Mouse (Mus musculus): ENCODE measurements around the gene Tcp11l1. TPM values are rescaled to one million over a fixed set of nuclear protein-coding genes. Genes with fewer than 3 reads are reported as not detected.

Gene Tcp11l1
- polyA plus RNA-seq, 1 experiment from 2014 or later = 65.1 TPM

DNA sequence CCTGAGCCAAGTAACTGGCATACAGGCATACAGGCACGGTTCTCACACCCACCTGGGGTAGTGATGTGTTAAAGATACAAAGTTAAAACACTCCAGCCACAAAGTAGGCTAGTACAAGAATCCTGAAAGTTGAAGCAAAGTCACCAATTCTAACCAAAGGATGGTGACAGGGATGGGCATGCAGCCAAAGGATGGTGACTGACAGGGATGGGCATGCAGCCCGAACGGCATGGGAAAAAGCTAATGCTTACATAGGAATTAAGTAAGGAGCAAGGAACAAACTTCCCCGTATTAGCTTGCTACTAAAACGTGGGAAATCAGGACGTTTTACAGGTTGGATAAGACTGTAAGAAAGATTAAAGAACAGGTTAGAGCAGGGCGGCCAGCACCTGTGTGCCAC, 24.3 kb upstream of the Tcp11l1 start:
- Histone ChIP-seq H3K4me2 (no peak overlapping the region), H3K4me3 (no peak overlapping the region), H3K4me1 (peaks cover 2% of the 10 kb centered on the region; the same call in 1 of the 2 replicates), H3K27ac (no peak overlapping the region), H3K27me3 (replicated peaks) (peaks cover 12% of the 10 kb centered on the region), H3K9me3 (no peaks in the 10 kb centered on the region), H3K9ac (no peak overlapping the region), H3K36me3 (replicated peaks) (no peaks in the 10 kb centered on the region)
- WGBS = 65% methylated on average over 7 of the region's 7 CpGs
- no peak for ATAC-seq (replicated peaks)

DNA sequence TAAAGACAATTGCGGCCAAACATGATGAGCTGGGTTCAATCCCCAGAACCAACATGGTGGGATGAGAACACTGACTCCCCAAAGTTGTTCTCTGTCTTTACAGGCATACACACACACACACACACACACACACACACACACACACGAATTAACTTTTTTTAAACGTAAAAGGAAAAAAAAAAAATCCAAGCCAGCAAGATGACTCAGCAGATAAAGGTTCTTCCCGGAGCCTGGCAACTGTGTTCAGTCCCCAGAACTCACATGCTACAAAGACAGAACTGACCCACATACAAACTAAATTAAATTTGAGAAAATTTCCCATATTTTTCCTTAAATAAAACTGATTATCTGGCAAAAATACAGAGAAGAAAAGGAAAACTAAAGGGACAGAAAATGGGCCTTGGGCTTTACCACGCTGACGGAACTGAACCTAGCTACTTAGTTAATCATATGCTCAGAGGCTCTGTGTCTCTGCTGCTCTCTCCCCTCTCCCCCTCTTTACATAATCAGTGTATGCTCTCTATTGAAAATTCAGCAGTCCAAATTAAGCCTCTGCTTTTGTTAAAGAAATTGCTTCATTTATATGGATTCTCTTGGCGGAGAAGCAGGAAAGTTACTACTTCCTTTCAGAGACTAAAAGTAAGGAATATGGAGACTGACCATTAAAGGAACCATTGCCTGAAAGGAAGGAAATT, 20.7 kb upstream of the Tcp11l1 start:
- no peaks in the 10 kb centered on the region for H3K9me3 ChIP-seq
- no peak overlapping the region for H3K4me3 ChIP-seq
- H3K36me3 ChIP-seq (replicated peaks) = no peaks in the 10 kb centered on the region
- no peak for ATAC-seq (replicated peaks)
- WGBS = 60% methylated on average over 7 of the region's 7 CpGs
- no peaks in the 10 kb centered on the region for H3K27me3 ChIP-seq (replicated peaks)
- no peak overlapping the region for H3K4me2 ChIP-seq
- no peak overlapping the region for H3K27ac ChIP-seq
- H3K4me1 ChIP-seq = no peaks in the 10 kb centered on the region
- no peak overlapping the region for H3K9ac ChIP-seq

DNA sequence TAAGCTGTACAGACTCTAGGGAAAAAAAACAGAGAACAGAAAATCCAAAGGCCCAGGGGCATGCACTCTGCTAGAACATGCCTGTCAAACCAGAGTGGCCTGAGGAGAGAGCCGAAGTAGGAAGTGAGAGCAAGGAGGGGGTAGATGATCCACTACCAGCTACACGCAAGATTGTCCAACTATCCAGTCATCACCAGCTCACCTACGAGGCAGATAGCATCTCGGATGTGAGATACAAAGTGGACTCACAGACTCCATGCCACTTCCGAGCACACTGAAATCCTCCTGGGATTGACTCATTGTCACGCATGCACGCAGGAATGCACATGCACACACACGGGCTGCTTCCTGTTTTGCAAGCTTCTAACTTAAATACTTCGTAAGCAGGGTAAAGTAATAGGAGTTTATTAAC, 20.1 kb upstream of the Tcp11l1 start:
- no peak overlapping the region for H3K9ac ChIP-seq
- no peaks in the 10 kb centered on the region for H3K4me1 ChIP-seq
- ATAC-seq (replicated peaks) = no peak
- no peak overlapping the region for H3K4me3 ChIP-seq
- 89% methylated on average over 9 of the region's 9 CpGs for WGBS
- H3K36me3 ChIP-seq (replicated peaks) = no peaks in the 10 kb centered on the region
- H3K4me2 ChIP-seq = no peak overlapping the region
- H3K27me3 ChIP-seq (replicated peaks) = no peaks in the 10 kb centered on the region
- H3K27ac ChIP-seq = no peak overlapping the region
- no peaks in the 10 kb centered on the region for H3K9me3 ChIP-seq

DNA sequence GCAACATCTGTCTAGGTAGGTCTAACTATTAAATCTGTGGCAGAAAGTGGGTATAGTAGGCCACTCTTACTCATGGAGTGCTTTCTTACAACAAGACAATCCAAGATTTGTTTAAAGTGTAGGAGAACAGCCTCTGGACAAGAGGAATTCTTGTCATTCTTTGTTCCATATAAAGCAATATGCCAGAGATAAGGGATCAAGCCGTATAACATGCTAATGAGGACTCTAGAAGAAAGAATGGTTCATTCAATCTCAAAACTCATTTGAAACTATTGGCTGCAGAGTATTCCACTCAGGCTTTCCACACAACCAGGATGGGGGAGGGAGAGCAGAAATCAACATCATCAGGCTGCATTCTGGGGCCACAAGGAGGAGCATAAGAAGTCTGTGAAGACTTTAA, 15.4 kb upstream of the Tcp11l1 start:
- ATAC-seq (replicated peaks) = no peak
- no peaks in the 10 kb centered on the region for H3K9me3 ChIP-seq
- no peak overlapping the region for H3K27ac ChIP-seq
- H3K4me1 ChIP-seq = no peaks in the 10 kb centered on the region
- no peaks in the 10 kb centered on the region for H3K36me3 ChIP-seq (replicated peaks)
- no peaks in the 10 kb centered on the region for H3K27me3 ChIP-seq (replicated peaks)
- H3K4me3 ChIP-seq = no peak overlapping the region
- WGBS = 60% methylated on average over 1 of the region's 1 CpGs
- H3K4me2 ChIP-seq = no peak overlapping the region
- H3K9ac ChIP-seq = no peak overlapping the region

DNA sequence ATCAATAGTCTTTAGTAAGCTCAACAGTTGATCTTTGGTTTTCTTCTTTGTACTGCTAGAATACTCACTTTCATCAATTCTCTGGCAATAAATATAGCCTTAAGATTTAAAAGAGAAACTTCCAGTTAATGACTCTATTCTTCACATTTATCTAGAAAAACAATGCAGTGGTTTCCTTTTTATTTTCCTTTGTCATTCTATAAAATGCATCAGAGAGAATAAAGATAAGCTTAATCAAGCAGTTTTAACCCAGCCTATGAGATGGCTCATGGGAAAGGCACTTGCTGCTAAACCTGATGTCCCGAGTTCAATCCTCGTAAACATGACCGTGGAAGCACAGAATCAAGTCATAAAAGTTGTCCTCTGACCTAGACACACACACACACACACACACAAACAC, 10.1 kb upstream of the Tcp11l1 start:
- Histone ChIP-seq H3K27me3 (replicated peaks) (no peaks in the 10 kb centered on the region), H3K4me2 (no peak overlapping the region), H3K4me1 (no peaks in the 10 kb centered on the region), H3K9me3 (no peaks in the 10 kb centered on the region), H3K9ac (no peak overlapping the region), H3K27ac (no peak overlapping the region), H3K36me3 (replicated peaks) (no peaks in the 10 kb centered on the region), H3K4me3 (no peak overlapping the region)
- 77% methylated on average over 3 of the region's 3 CpGs for WGBS
- no peak for ATAC-seq (replicated peaks)

DNA sequence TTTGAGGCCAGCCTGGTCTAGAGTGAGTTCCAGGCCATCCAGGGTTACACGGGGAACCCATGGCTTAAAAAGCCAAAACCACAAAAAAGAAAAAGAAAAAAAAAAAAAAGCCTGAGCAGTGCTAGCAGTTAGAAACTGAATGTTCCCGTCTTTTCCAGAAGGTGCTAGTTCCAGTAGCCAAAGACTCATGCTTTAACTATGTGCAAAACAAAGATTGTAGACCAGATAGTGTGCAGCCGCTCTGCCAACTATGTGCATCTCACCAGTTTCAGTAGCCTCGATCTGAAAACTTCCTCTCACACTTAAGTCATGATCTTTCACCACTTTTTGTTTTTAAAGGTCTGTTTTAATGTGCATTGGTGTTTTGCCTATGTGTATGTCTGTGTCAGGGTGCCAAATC, 5.9 kb upstream of the Tcp11l1 start:
- WGBS = 91% methylated on average over 4 of the region's 4 CpGs
- no peak for ATAC-seq (replicated peaks)
- H3K9me3 ChIP-seq = no peaks in the 10 kb centered on the region

DNA sequence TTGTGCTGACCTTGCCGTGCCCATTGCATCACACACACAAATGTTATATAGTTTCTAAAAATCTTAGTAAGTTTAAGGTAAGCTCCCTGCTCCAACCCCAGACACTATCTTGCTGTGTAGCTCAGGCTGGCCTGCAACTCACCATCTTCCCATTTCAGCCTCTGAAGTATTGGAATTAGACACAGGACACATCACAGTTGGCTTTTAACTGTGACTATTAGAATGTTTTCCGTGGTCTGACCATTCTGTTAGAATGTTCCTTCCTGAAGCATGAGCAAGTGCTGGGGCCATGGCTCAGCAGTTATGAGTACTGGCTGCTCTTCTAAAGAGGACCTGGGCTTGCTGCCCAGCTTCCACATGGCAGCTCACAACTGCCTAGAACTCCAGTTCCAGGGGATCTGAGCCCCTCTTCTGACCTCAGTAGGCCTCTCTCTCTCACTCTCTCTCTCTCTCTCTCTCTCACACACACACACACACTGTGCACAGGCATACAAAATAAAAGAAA, 5.3 kb upstream of the Tcp11l1 start:
- 91% methylated on average over 2 of the region's 2 CpGs for WGBS
- H3K27me3 ChIP-seq (replicated peaks) = no peaks in the 10 kb centered on the region
- no peak overlapping the region for H3K4me2 ChIP-seq
- H3K36me3 ChIP-seq (replicated peaks) = no peaks in the 10 kb centered on the region
- H3K4me3 ChIP-seq = no peak overlapping the region
- H3K9me3 ChIP-seq = no peaks in the 10 kb centered on the region
- no peak overlapping the region for H3K9ac ChIP-seq
- H3K27ac ChIP-seq = no peak overlapping the region
- no peak for ATAC-seq (replicated peaks)
- H3K4me1 ChIP-seq = peaks cover 6% of the 10 kb centered on the region

More for the DNA sequence above, 5.9 kb upstream of the Tcp11l1 start:
- H3K4me1 ChIP-seq = peaks cover 2% of the 10 kb centered on the region
- H3K36me3 ChIP-seq (replicated peaks) = no peaks in the 10 kb centered on the region
- H3K27ac ChIP-seq = no peak overlapping the region
- H3K4me3 ChIP-seq = no peak overlapping the region
- H3K27me3 ChIP-seq (replicated peaks) = no peaks in the 10 kb centered on the region
- no peak overlapping the region for H3K4me2 ChIP-seq
- H3K9ac ChIP-seq = no peak overlapping the region

DNA sequence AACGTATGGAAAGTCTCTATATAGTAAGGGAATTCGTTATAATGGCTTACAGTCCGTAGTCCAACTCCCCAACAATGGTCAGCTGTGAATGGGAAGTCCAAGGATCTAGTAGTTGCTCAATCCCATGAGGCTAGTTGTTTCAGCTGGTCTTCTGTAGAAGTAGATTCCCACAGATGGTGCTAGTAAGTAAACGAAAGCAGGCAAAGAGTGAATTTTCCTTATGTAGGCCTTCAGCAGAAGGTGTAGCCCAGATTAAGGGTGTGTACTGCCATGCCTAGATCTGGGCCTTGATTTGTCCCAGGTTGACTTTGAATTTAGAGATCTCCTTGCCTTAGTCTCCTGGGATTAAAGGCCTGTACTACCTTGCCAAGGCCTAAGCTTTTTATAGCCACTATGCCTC, 4.3 kb upstream of the Tcp11l1 start, which contains the start of gene Pin1rt1:
Gene Pin1rt1 (minus strand): TSS at position 101 of the 400 bp plus-strand sequence.
- Histone ChIP-seq H3K36me3 (replicated peaks) (no peaks in the 10 kb centered on the region), H3K4me3 (no peak within 1 kb of the TSS), H3K27me3 (replicated peaks) (no peaks in the 10 kb centered on the region), H3K9ac (no peak within 1 kb of the TSS), H3K4me1 (peaks cover 8% of the 10 kb centered on the region), H3K27ac (no peak within 1 kb of the TSS), H3K4me2 (no peak within 1 kb of the TSS), H3K9me3 (no peaks in the 10 kb centered on the region)
- WGBS = 90% methylated on average over 4 of the region's 4 CpGs
- no peak for ATAC-seq (replicated peaks)

DNA sequence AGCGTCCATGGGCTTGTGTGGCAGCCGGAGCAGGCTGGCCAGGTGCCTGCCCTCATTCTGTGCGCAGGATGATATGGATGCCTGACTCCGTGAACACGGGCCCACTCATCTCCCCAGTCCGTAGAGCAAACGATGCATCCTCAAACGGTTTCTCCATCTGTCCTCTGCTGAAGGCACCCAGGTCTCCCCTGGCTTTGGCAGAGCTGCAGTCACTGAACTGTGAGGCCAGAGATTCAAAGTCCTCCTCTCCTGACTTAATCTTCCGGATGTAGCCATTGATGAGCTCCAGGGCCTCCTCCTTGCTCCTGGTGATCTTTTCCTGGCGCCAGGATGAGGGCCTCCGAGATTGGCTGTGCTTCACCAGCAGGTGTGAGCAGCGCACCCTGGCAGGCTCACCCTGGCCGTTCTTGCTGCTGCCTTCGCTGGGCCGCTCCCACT, 2.3 kb upstream of the Tcp11l1 start:
- Histone ChIP-seq H3K4me3 (no peak overlapping the region), H3K27me3 (replicated peaks) (no peaks in the 10 kb centered on the region), H3K9me3 (no peaks in the 10 kb centered on the region), H3K36me3 (replicated peaks) (no peaks in the 10 kb centered on the region), H3K4me2 (no peak overlapping the region), H3K4me1 (peaks cover 25% of the 10 kb centered on the region), H3K27ac (no peak overlapping the region), H3K9ac (no peak overlapping the region)
- WGBS = 41% methylated on average over 15 of the region's 15 CpGs
- no peak for ATAC-seq (replicated peaks)

DNA sequence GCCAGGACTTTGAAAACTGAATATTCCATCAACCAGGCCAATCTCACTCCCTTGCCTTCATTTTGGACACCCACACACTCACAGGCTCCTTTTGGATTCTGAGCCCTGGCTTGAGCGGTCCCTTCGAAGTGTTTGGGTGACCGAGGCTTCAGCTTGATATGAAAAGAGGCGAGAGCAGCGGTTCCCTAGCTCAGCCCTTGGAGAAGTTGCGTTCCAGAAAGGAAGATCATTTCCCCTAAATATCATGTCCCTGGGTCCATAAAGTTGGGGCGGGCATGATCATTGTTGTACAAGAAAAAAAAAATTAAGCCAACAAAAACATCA, 479 bp upstream of the Tcp11l1 start:
- H3K9me3 ChIP-seq = no peaks in the 10 kb centered on the region
- 2% methylated on average over 7 of the region's 7 CpGs for WGBS
- H3K4me1 ChIP-seq = peaks cover 25% of the 10 kb centered on the region
- H3K4me3 ChIP-seq = peak overlapping the region; percentile 91
- peak overlapping the region; percentile 89 for H3K9ac ChIP-seq
- no peaks in the 10 kb centered on the region for H3K36me3 ChIP-seq (replicated peaks)
- ATAC-seq (replicated peaks) = no peak
- no peaks in the 10 kb centered on the region for H3K27me3 ChIP-seq (replicated peaks)
- H3K27ac ChIP-seq = peak overlapping the region; percentile 94
- H3K4me2 ChIP-seq = peak overlapping the region; percentile 78

DNA sequence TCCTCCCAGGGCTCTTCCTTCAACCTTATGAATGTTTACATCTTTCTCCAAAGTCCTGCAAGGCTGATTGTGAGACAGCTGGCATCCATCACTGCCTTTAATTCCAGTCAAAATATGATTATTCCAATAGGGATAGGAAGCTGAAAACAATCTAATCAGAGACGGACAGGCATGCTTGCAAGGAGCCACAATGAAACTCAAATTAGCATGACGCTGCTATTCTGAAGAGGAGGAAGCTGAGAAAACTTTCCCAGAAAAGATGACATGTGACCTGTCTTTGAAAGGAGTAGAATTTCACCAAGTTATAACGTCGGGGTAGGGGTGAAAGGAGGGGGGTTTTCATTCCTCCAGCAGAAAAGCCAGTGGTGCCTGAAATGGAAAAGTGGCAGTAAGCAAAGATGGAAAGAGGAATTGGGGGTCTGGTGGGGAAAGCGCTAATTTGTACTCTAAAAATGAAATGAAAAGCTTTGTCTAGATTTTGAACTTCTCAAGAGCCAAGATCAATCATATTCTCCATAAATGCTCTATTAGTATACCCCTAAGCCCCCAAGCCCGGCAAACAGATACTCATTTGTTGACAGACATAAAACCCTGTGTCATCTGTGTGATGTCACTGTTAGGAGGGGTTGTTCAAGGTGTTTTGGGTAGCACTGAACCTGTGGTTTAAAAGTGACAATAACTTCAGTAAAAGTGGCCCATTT, 1.1 kb downstream of the Tcp11l1 start:
- Histone ChIP-seq H3K4me3 (peak overlapping the region; percentile 91), H3K27ac (peak overlapping the region; percentile 94), H3K9me3 (no peaks in the 10 kb centered on the region), H3K9ac (peak overlapping the region; percentile 89), H3K4me2 (peak overlapping the region; percentile 78), H3K27me3 (replicated peaks) (no peaks in the 10 kb centered on the region), H3K4me1 (peaks cover 25% of the 10 kb centered on the region), H3K36me3 (replicated peaks) (no peaks in the 10 kb centered on the region)
- ATAC-seq (replicated peaks) = peak; percentile 16
- WGBS = 13% methylated on average over 6 of the region's 6 CpGs

DNA sequence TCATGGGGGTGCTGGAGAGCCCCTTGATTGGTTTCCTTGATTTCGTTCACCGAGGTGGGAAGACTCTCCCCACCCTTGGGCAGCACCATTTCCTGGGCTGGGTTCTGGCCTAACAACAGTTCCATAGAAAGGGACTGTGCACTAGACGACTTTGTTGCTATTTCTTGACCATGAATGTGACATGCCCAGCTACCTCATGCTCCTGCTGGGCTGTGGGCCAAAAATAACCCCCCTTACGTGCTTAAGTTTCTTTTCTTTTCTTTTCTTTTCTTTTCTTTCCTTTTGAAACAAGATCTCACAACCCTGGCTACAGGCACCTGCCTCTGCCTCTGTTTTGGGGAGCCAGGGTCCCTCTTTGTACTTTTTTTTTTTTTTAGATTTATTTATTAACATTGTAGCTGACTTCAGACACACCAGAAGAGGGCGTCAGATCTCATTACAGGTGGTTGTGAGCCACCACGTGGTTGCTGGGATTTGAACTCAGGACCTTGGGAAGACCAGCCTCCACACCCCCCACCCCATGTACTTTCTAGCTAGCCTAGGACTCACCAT, 2.1 kb downstream of the Tcp11l1 start:
- no peak for ATAC-seq (replicated peaks)
- 61% methylated on average over 6 of the region's 6 CpGs for WGBS
- Histone ChIP-seq H3K36me3 (replicated peaks) (peaks cover under 1% of the 10 kb centered on the region; the same call in 1 of the 2 replicates), H3K27me3 (replicated peaks) (no peaks in the 10 kb centered on the region), H3K9ac (no peak overlapping the region), H3K4me3 (no peak overlapping the region), H3K9me3 (no peaks in the 10 kb centered on the region), H3K4me1 (peaks cover 25% of the 10 kb centered on the region), H3K4me2 (peak overlapping the region; percentile 78), H3K27ac (no peak overlapping the region)

Data from midbrain, embryonic 15.5 days (tissue).